Mouse (Mus musculus): ENCODE measurements at regions not wholly inside any gene's neighbourhood (a gene's known extent, or its start where the extent isn't known, plus 50 kb on each side); places are given as distances from the start of the nearest gene placed in this dataset.

GRCm38 (mm10) chr13:38733246-38733645 is 74.4 kb upstream of the Eef1e1 start:
- no peak overlapping the region for H3K9ac ChIP-seq (replicated peaks; ENCODE audit: low read depth, low read length)
- no peak for ATAC-seq (ENCODE audit: low read depth)
- no peak overlapping the region for H3K4me2 ChIP-seq (ENCODE audit: low read depth, low read length)
- H3K27ac ChIP-seq (ENCODE audit: low read depth, low read length) = no peak overlapping the region
- H3K4me3 ChIP-seq (ENCODE audit: low read depth, low read length) = no peak overlapping the region
- WGBS = 90% methylated on average over 4 of the region's 4 CpGs
- no peaks in the 10 kb centered on the region for H3K27me3 ChIP-seq (ENCODE audit: control insufficient read depth, insufficient read depth, low read length)
- no peaks in the 10 kb centered on the region for H3K4me1 ChIP-seq (ENCODE audit: control insufficient read depth, insufficient read depth, low read length)
- H3K36me3 ChIP-seq (ENCODE audit: control insufficient read depth, insufficient read depth, low read length) = no peaks in the 10 kb centered on the region
- no peaks in the 10 kb centered on the region for H3K9me3 ChIP-seq (ENCODE audit: control insufficient read depth, low read length)

DNA sequence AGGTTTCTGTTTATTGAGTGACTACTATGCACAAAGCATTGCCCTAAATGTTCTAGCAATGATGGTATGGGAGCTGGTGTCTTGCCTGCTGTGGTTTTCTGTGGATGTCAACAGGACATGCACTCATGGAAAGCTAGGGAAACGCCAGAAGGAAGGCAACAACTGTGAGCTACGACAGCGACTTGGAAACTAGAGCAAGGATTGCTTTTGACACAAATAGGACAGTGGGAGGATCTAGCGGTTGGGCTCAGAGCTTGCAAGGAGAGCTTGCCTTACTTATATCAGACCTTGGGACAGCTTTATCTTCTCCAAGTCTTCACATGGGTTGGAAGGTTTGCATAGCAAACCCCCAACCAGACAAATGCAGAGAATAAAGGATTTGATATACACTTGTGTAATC is 66.6 kb upstream of the Eef1e1 start:
- 83% methylated on average over 4 of the region's 4 CpGs for WGBS

GRCm38 (mm10) chr13:38721166-38721565 is 62.3 kb upstream of the Eef1e1 start:
- Histone ChIP-seq H3K9ac (replicated peaks; ENCODE audit: low read depth, low read length) (no peak overlapping the region), H3K4me2 (ENCODE audit: low read depth, low read length) (no peak overlapping the region), H3K9me3 (ENCODE audit: control insufficient read depth, low read length) (no peaks in the 10 kb centered on the region), H3K36me3 (ENCODE audit: control insufficient read depth, insufficient read depth, low read length) (no peaks in the 10 kb centered on the region), H3K27me3 (ENCODE audit: control insufficient read depth, insufficient read depth, low read length) (no peaks in the 10 kb centered on the region), H3K27ac (ENCODE audit: low read depth, low read length) (no peak overlapping the region), H3K4me3 (ENCODE audit: low read depth, low read length) (no peak overlapping the region), H3K4me1 (ENCODE audit: control insufficient read depth, insufficient read depth, low read length) (no peaks in the 10 kb centered on the region)
- 97% methylated on average over 3 of the region's 3 CpGs for WGBS
- ATAC-seq (ENCODE audit: low read depth) = no peak

More for the DNA sequence above, 66.6 kb upstream of the Eef1e1 start:
- Histone ChIP-seq H3K4me3 (ENCODE audit: low read depth, low read length) (no peak overlapping the region), H3K27ac (ENCODE audit: low read depth, low read length) (no peak overlapping the region), H3K4me1 (ENCODE audit: control insufficient read depth, insufficient read depth, low read length) (no peaks in the 10 kb centered on the region), H3K4me2 (ENCODE audit: low read depth, low read length) (no peak overlapping the region), H3K36me3 (ENCODE audit: control insufficient read depth, insufficient read depth, low read length) (no peaks in the 10 kb centered on the region), H3K9ac (replicated peaks; ENCODE audit: low read depth, low read length) (no peak overlapping the region), H3K9me3 (ENCODE audit: control insufficient read depth, low read length) (no peaks in the 10 kb centered on the region), H3K27me3 (ENCODE audit: control insufficient read depth, insufficient read depth, low read length) (no peaks in the 10 kb centered on the region)
- ATAC-seq (ENCODE audit: low read depth) = no peak

- H3K27ac ChIP-seq (ENCODE audit: low read depth, low read length) = no peak overlapping the region
- no peak overlapping the region for H3K4me2 ChIP-seq (ENCODE audit: low read depth, low read length)
- 97% methylated on average over 5 of the region's 5 CpGs for WGBS
- no peak overlapping the region for H3K9ac ChIP-seq (replicated peaks; ENCODE audit: low read depth, low read length)
- H3K9me3 ChIP-seq (ENCODE audit: control insufficient read depth, low read length) = no peaks in the 10 kb centered on the region
- no peak for ATAC-seq (ENCODE audit: low read depth)
- H3K4me1 ChIP-seq (ENCODE audit: control insufficient read depth, insufficient read depth, low read length) = no peaks in the 10 kb centered on the region
- no peak overlapping the region for H3K4me3 ChIP-seq (ENCODE audit: low read depth, low read length)
- H3K27me3 ChIP-seq (ENCODE audit: control insufficient read depth, insufficient read depth, low read length) = no peaks in the 10 kb centered on the region
- H3K36me3 ChIP-seq (ENCODE audit: control insufficient read depth, insufficient read depth, low read length) = no peaks in the 10 kb centered on the region
Observed at GRCm38 (mm10) chr13:38714838-38715237, 56.0 kb upstream of the Eef1e1 start.

Data from neural tube, embryonic 14.5 days (tissue).